In the genomic region with DNA sequence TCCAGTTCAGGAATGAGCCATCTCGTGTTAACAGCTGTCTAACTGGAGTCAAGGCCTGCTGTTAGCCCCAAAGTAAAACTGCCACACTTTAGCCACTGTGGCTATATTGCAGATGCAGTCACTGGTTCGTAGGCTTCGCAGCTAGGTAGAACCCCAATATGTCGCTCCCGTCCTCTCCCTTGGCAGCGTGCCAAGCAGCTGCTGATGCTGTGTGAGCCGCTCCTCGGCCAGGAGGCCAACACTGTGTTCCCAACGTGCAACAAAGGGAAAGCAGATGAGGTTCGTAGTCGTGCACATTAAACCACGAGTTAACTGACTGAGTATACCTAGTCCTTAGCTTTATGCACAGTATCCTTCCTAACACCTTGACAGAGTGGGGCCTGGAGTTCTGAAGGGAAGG, we compare ENCODE assay signal across 23 mouse cellular contexts. TPM values are rescaled to one million over a fixed set of nuclear protein-coding genes. Genes with fewer than 3 reads are reported as not detected.
DNase-seq lines count a peak whose midpoint lies in the region; ATAC-seq and TF ChIP-seq lines count a peak whose summit lies in the region.
"Had no signal": no experiment of that assay in that cellular context is flagged by ENCODE, and none has a peak within 500 bp of the region (broad histone marks: within the 10 kb centered on the region; RNA-seq: fewer than 3 reads in every experiment).

No protein-coding gene starts in this region.

- no peak for TF ChIP-seq POLR2A in brain, embryonic 14.5 days (IDR thresholded peaks at IDR 0.05; ENCODE audit: borderline replicate concordance, extremely low read depth, insufficient read depth, insufficient read length, poor library complexity, severe bottlenecking)

- 69% methylated on average over 12 of the region's 12 CpGs for WGBS in forebrain, embryonic 14.5 days
- WGBS in forebrain, embryonic 15.5 days: 62% methylated on average over 12 of the region's 12 CpGs
- 64% methylated on average over 12 of the region's 12 CpGs for WGBS in hindbrain, postnatal 0 days
- 65% methylated on average over 12 of the region's 12 CpGs for WGBS in hindbrain, embryonic 16.5 days
- WGBS in lung, embryonic 14.5 days: 49% methylated on average over 12 of the region's 12 CpGs

- no peak overlapping the region for H3K4me3 ChIP-seq in forebrain, embryonic 14.5 days (ENCODE audit: low read depth, low read length)
- H3K4me3 ChIP-seq in forebrain, embryonic 15.5 days: no peak overlapping the region
- H3K4me3 ChIP-seq in hindbrain, postnatal 0 days (ENCODE audit: low read length): no peak overlapping the region
- H3K4me3 ChIP-seq in hindbrain, embryonic 16.5 days (ENCODE audit: low read length): no peak overlapping the region
- no peak overlapping the region for H3K4me3 ChIP-seq in lung, embryonic 14.5 days (ENCODE audit: low read depth, low read length)
- H3K4me3 ChIP-seq: heart, adult 2 months; hindbrain, embryonic 12.5 days; limb, embryonic 12.5 days; liver, embryonic 13.5 days had no signal

- H3K9ac ChIP-seq in forebrain, embryonic 14.5 days (ENCODE audit: low read length): no peak overlapping the region
- no peak overlapping the region for H3K9ac ChIP-seq in forebrain, embryonic 15.5 days (replicated peaks)
- H3K9ac ChIP-seq in hindbrain, postnatal 0 days (replicated peaks; ENCODE audit: low read length): no peak overlapping the region
- no peak overlapping the region for H3K9ac ChIP-seq in hindbrain, embryonic 16.5 days (ENCODE audit: low read depth, low read length)
- H3K9ac ChIP-seq in lung, embryonic 14.5 days: no peak overlapping the region
- H3K9ac ChIP-seq: hindbrain, embryonic 12.5 days; limb, embryonic 12.5 days; liver, embryonic 13.5 days had no signal

- H3K27me3 ChIP-seq in forebrain, embryonic 14.5 days (replicated peaks; ENCODE audit: control insufficient read depth, insufficient read depth, low read length): no peaks in the 10 kb centered on the region
- no peaks in the 10 kb centered on the region for H3K27me3 ChIP-seq in forebrain, embryonic 15.5 days
- no peaks in the 10 kb centered on the region for H3K27me3 ChIP-seq in hindbrain, postnatal 0 days (ENCODE audit: insufficient read depth, low read length)
- H3K27me3 ChIP-seq in hindbrain, embryonic 16.5 days (replicated peaks; ENCODE audit: control insufficient read depth, insufficient read depth, low read length): no peaks in the 10 kb centered on the region
- H3K27me3 ChIP-seq in lung, embryonic 14.5 days (ENCODE audit: insufficient read depth, low read length): no peaks in the 10 kb centered on the region
- H3K27me3 ChIP-seq: hindbrain, embryonic 12.5 days; limb, embryonic 12.5 days; liver, embryonic 13.5 days; Patski had no signal

- no peak overlapping the region for H3K27ac ChIP-seq in forebrain, embryonic 14.5 days (ENCODE audit: low read depth, low read length)
- H3K27ac ChIP-seq in forebrain, embryonic 15.5 days (replicated peaks): no peak overlapping the region
- no peak overlapping the region for H3K27ac ChIP-seq in hindbrain, postnatal 0 days
- no peak overlapping the region for H3K27ac ChIP-seq in hindbrain, embryonic 16.5 days (ENCODE audit: low read depth, low read length)
- H3K27ac ChIP-seq in lung, embryonic 14.5 days (ENCODE audit: low read depth): no peak overlapping the region
- H3K27ac ChIP-seq: heart, adult 2 months; hindbrain, embryonic 12.5 days; limb, embryonic 12.5 days; liver, embryonic 13.5 days had no signal

- no peak overlapping the region for H3K4me2 ChIP-seq in forebrain, embryonic 14.5 days (ENCODE audit: low read length)
- H3K4me2 ChIP-seq in forebrain, embryonic 15.5 days (replicated peaks): no peak overlapping the region
- H3K4me2 ChIP-seq in hindbrain, postnatal 0 days (ENCODE audit: low read depth, low read length): no peak overlapping the region
- H3K4me2 ChIP-seq in hindbrain, embryonic 16.5 days (ENCODE audit: low read length): no peak overlapping the region
- no peak overlapping the region for H3K4me2 ChIP-seq in lung, embryonic 14.5 days
- H3K4me2 ChIP-seq: hindbrain, embryonic 12.5 days; limb, embryonic 12.5 days; liver, embryonic 13.5 days; midbrain, embryonic 11.5 days had no signal

- DNase-seq in forebrain, embryonic 14.5 days (ENCODE audit: low spot score): peak; percentile 45
- DNase-seq in hindbrain, postnatal 0 days (ENCODE audit: low spot score): peak; percentile 16
- peak; percentile 61 for DNase-seq in lung, embryonic 14.5 days
- DNase-seq in lung, postnatal 10 days: no peak
- DNase-seq in brain, embryonic 14.5 days (ENCODE audit: low read depth): peak; percentile 28
- no peak for DNase-seq in layer of hippocampus, adult 11-12 months (ENCODE audit: low spot score)
- DNase-seq: adrenal gland, postnatal 36 days; cerebellum, adult 11 months; cerebellum, adult 9-11 months; heart, adult 2 months; kidney, postnatal 36 days; liver, embryonic 13.5 days; lung, adult 2 months; right cerebral cortex, postnatal 25 days had no signal

- no peaks in the 10 kb centered on the region for H3K4me1 ChIP-seq in forebrain, embryonic 14.5 days (ENCODE audit: control insufficient read depth, insufficient read depth, low read length)
- H3K4me1 ChIP-seq in forebrain, embryonic 15.5 days: no peaks in the 10 kb centered on the region
- H3K4me1 ChIP-seq in hindbrain, postnatal 0 days (ENCODE audit: insufficient read depth, low read length): no peaks in the 10 kb centered on the region
- H3K4me1 ChIP-seq in hindbrain, embryonic 16.5 days (ENCODE audit: control insufficient read depth, insufficient read depth, low read depth, low read length): no peaks in the 10 kb centered on the region
- H3K4me1 ChIP-seq in lung, embryonic 14.5 days (ENCODE audit: insufficient read depth): no peaks in the 10 kb centered on the region
- H3K4me1 ChIP-seq: hindbrain, embryonic 12.5 days; limb, embryonic 12.5 days; liver, embryonic 13.5 days had no signal

- ATAC-seq in forebrain, embryonic 14.5 days: 0 out of 2 replicates have a peak, but pooled peaks have one; percentile 50
- no peak; the same call in 1 of the 2 replicates for ATAC-seq in forebrain, embryonic 15.5 days (replicated peaks)
- no peak; the same call in 1 of the 2 replicates for ATAC-seq in hindbrain, postnatal 0 days
- ATAC-seq in hindbrain, embryonic 16.5 days: no peak
- peak; percentile 7; the same call in 1 of the 2 replicates for ATAC-seq in lung, embryonic 14.5 days (ENCODE audit: insufficient read depth)
- ATAC-seq: inflammation-experienced regulatory T-cells, adult 6 months; Patski had no signal

- no peak for TF ChIP-seq CTCF in hindbrain, postnatal 0 days (IDR thresholded peaks at IDR 0.05; ENCODE audit: low read depth)
- no peak for TF ChIP-seq CTCF in lung, embryonic 14.5 days (IDR thresholded peaks at IDR 0.05; ENCODE audit: low read depth)
- TF ChIP-seq CTCF in brain, embryonic 14.5 days (IDR thresholded peaks at IDR 0.05; ENCODE audit: borderline replicate concordance, extremely low read depth, insufficient read depth, insufficient read length): no peak

- H3K36me3 ChIP-seq in forebrain, embryonic 14.5 days (ENCODE audit: control insufficient read depth, insufficient read depth, low read length): peaks cover 55% of the 10 kb centered on the region
- H3K36me3 ChIP-seq in forebrain, embryonic 15.5 days: peaks cover 11% of the 10 kb centered on the region; the same call in 1 of the 2 replicates
- no peaks in the 10 kb centered on the region for H3K36me3 ChIP-seq in hindbrain, postnatal 0 days (ENCODE audit: insufficient read depth, low read length)
- H3K36me3 ChIP-seq in hindbrain, embryonic 16.5 days (ENCODE audit: control insufficient read depth, insufficient read depth, low read length): no peaks in the 10 kb centered on the region
- H3K36me3 ChIP-seq in lung, embryonic 14.5 days (ENCODE audit: insufficient read depth): peaks cover 57% of the 10 kb centered on the region

- no peaks in the 10 kb centered on the region for H3K9me3 ChIP-seq in forebrain, embryonic 14.5 days (replicated peaks; ENCODE audit: control insufficient read depth, low read length)
- H3K9me3 ChIP-seq in forebrain, embryonic 15.5 days: no peaks in the 10 kb centered on the region
- H3K9me3 ChIP-seq in hindbrain, postnatal 0 days (ENCODE audit: low read length): no peaks in the 10 kb centered on the region
- H3K9me3 ChIP-seq in hindbrain, embryonic 16.5 days (ENCODE audit: control insufficient read depth, low read length): no peaks in the 10 kb centered on the region
- H3K9me3 ChIP-seq in lung, embryonic 14.5 days (ENCODE audit: low read depth, low read length): no peaks in the 10 kb centered on the region
- H3K9me3 ChIP-seq: G1E; hindbrain, embryonic 12.5 days; limb, embryonic 12.5 days; liver, embryonic 13.5 days had no signal

RNA-seq across cellular contexts. Expression of a gene that starts 8.4 kb away (rescaled TPM):
- 3.8 and 4.9 TPM in 2 replicates for polyA plus RNA-seq in forebrain, embryonic 14.5 days (2014; fragmentation: Nextera tagmentation; extraction: Ambion mirVana)
- 2.1 and 3.7 TPM in 2 replicates for polyA plus RNA-seq in forebrain, embryonic 15.5 days (2015; fragmentation: Nextera tagmentation; extraction: Ambion mirVana)
- total RNA-seq in hindbrain, postnatal 0 days (2014; rRNA removed): 3.1 and 4.0 TPM in 2 replicates
- polyA plus RNA-seq in hindbrain, postnatal 0 days (2015; fragmentation: Nextera tagmentation; extraction: Ambion mirVana): 7.2 and 8.3 TPM in 2 replicates
- 4.1 and 4.8 TPM in 2 replicates for polyA plus RNA-seq in hindbrain, embryonic 16.5 days (2015; fragmentation: Nextera tagmentation; extraction: Ambion mirVana)
- 7.5 and 8.7 TPM in 2 replicates for polyA plus RNA-seq in lung, embryonic 14.5 days (2014; fragmentation: Nextera tagmentation; extraction: Ambion mirVana)
- polyA plus RNA-seq in brain, embryonic 14.5 days (2012; rRNA removed): 2.0 and 2.4 TPM in 2 replicates
- total RNA-seq: monocyte, adult 5-6 weeks had no signal
- polyA plus RNA-seq: G1E had no signal

RNA-seq across cellular contexts. Expression of a gene that starts 34.9 kb away (rescaled TPM):
- polyA plus RNA-seq in forebrain, embryonic 14.5 days (2014; fragmentation: Nextera tagmentation; extraction: Ambion mirVana): 0.79 and 1.5 TPM in 2 replicates
- 0.60 and 1.3 TPM in 2 replicates for polyA plus RNA-seq in forebrain, embryonic 15.5 days (2015; fragmentation: Nextera tagmentation; extraction: Ambion mirVana)
- 0.50 and 3.0 TPM in 2 replicates for total RNA-seq in hindbrain, postnatal 0 days (2014; rRNA removed)
- 1.9 and 2.3 TPM in 2 replicates for polyA plus RNA-seq in hindbrain, postnatal 0 days (2015; fragmentation: Nextera tagmentation; extraction: Ambion mirVana)
- polyA plus RNA-seq in hindbrain, embryonic 16.5 days (2015; fragmentation: Nextera tagmentation; extraction: Ambion mirVana): 2.3 and 2.6 TPM in 2 replicates
- polyA plus RNA-seq in lung, embryonic 14.5 days (2014; fragmentation: Nextera tagmentation; extraction: Ambion mirVana): 1.1 and 2.2 TPM in 2 replicates
- 0.90 and 1.2 TPM in 2 replicates for polyA plus RNA-seq in brain, embryonic 14.5 days (2012; rRNA removed)
- total RNA-seq: G1E; monocyte, adult 5-6 weeks had no signal
- polyA plus RNA-seq: G1E, Patski had no signal

Comparison
In these comparisons a context has a peak if more than half of its experiments do, and no peak if none do; other contexts are left out.
1. ATAC-seq: peak in forebrain, embryonic 14.5 days (single experiment) and lung, embryonic 14.5 days (single experiment); none in forebrain, embryonic 15.5 days (single experiment), hindbrain, postnatal 0 days (single experiment) and hindbrain, embryonic 16.5 days (single experiment).
2. DNase-seq: peak in forebrain, embryonic 14.5 days (single experiment), hindbrain, postnatal 0 days (single experiment), lung, embryonic 14.5 days (single experiment) and brain, embryonic 14.5 days (single experiment); none in lung, postnatal 10 days (single experiment) and layer of hippocampus, adult 11-12 months (single experiment).